Mouse (Mus musculus) midbrain, embryonic 11.5 days (tissue): Measurements from ENCODE around the gene Izumo1r. TPM values are rescaled to one million over a fixed set of nuclear protein-coding genes. Genes with fewer than 3 reads are reported as not detected.

Experiments
- ATAC-seq: fragments of 200-750 bp; cut with Nextera tagmentation; 2 replicates; pipeline ENCODE4 v1.8.0; 2017; ENCODE audit warnings: moderate TSS enrichment, moderate library complexity; ENCODE audit not compliant: low FRiP score
- DNase-seq: peaks from one replicate; pipeline ENCODE4 v3.0.0; 2015; ENCODE audit warnings: low spot score; ENCODE audit errors: missing footprints
- H3K27ac ChIP-seq: fragments of 300-500 bp; sonication (generic); 2 replicates; pipeline ENCODE4 v1.5.1; 2014; ENCODE audit warnings: low read depth, low read length
- H3K27me3 ChIP-seq: fragments of 300-500 bp; sonication (generic); 2 replicates; pipeline ENCODE4 v1.6.1; 2014; ENCODE audit warnings: mild to moderate bottlenecking, low read length, moderate library complexity, mixed read lengths; ENCODE audit not compliant: control insufficient read depth, insufficient read depth
- H3K36me3 ChIP-seq: fragments of 300-500 bp; sonication (generic); 2 replicates; pipeline ENCODE4 v1.6.1; 2014; ENCODE audit warnings: mild to moderate bottlenecking, low read length, moderate library complexity, mixed read lengths; ENCODE audit not compliant: control insufficient read depth, insufficient read depth
- H3K4me1 ChIP-seq: fragments of 300-500 bp; sonication (generic); 2 replicates; pipeline ENCODE4 v1.6.1; 2014; ENCODE audit warnings: low read length; ENCODE audit not compliant: control insufficient read depth, insufficient read depth
- H3K4me2 ChIP-seq: fragments of 300-500 bp; sonication (generic); 2 replicates; pipeline ENCODE4 v1.6.1; 2014; ENCODE audit warnings: mild to moderate bottlenecking, moderate library complexity
- H3K4me3 ChIP-seq: fragments of 300-500 bp; sonication (generic); 2 replicates; pipeline ENCODE4 v1.5.1; 2014; ENCODE audit warnings: low read depth, low read length
- H3K9ac ChIP-seq: fragments of 300-500 bp; sonication (generic); 2 replicates; pipeline ENCODE4 v1.6.1; 2014; ENCODE audit warnings: low read length
- H3K9me3 ChIP-seq: fragments of 300-500 bp; sonication (generic); 2 replicates; pipeline ENCODE4 v1.6.1; 2016; ENCODE audit warnings: low read length; ENCODE audit not compliant: control insufficient read depth
- WGBS: fragments of 180-500 bp; shearing (Covaris S2); extraction: QIAGEN DNeasy Blood & Tissue Kit; methylation state at CpG from one replicate; pipeline ENCODE4 v1.1.7; 2014; 5-methylcytosine and 5-hydroxymethylcytosine counted together
- polyA plus RNA-seq: library from polyadenylated mRNA; unstranded; fragments of >200 nt; fragmentation: Nextera tagmentation; extraction: Ambion mirVana; gene quantifications from 2 replicates; pipeline ENCODE4 v1.2.1, GENCODE M21; 2014

Izumo1r gene
- polyA plus RNA-seq, 1 experiment from 2014 or later = not detected

DNA sequence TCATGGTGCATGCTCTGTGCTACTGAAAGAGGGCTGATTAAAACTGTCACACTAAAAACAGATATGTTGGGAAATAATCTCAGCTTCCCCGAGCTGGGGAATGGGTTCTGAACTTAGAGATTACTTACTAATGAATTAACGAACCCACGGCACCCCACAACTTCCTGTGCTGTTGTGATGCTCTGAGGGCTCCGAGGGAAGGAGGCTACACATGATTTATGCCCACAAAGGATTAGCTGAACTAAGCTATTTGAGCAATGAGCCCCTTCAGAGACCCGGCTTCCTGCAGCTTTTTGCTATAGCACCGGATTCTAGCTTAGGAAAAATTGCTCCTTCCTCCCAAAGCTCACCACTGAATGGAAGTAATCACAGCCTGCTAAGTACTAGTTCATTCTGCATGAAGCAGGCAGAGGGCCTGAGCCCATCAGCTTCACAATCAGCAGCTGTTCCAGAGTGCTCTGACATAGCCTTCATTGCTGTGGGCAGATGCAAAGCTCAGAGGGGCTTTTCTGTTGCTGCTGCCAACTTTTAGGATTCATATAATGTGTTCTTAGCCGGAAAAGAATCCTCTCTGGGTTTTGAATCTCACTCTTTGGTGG, 8.4 kb downstream of the Izumo1r start:
- Histone ChIP-seq H3K4me1 (no peaks in the 10 kb centered on the region), H3K27ac (no peak overlapping the region), H3K9ac (no peak overlapping the region), H3K4me3 (no peak overlapping the region), H3K9me3 (no peaks in the 10 kb centered on the region), H3K4me2 (no peak overlapping the region), H3K36me3 (no peaks in the 10 kb centered on the region), H3K27me3 (no peaks in the 10 kb centered on the region)
- 75% methylated on average over 7 of the region's 7 CpGs for WGBS
- ATAC-seq (no peak), DNase-seq (no peak)

GRCm38 (mm10) chr9:14894628-14895027, 9.1 kb downstream of the Izumo1r start:
- WGBS = 80% methylated on average over 3 of the region's 3 CpGs
- Histone ChIP-seq H3K4me3 (no peak overlapping the region), H3K9me3 (no peaks in the 10 kb centered on the region), H3K4me1 (no peaks in the 10 kb centered on the region), H3K27ac (no peak overlapping the region), H3K27me3 (no peaks in the 10 kb centered on the region), H3K36me3 (no peaks in the 10 kb centered on the region), H3K4me2 (no peak overlapping the region), H3K9ac (no peak overlapping the region)
- ATAC-seq (no peak), DNase-seq (no peak)

- H3K27ac ChIP-seq = no peak overlapping the region
- ATAC-seq (no peak), DNase-seq (no peak)
- H3K9ac ChIP-seq = no peak overlapping the region
- H3K4me1 ChIP-seq = no peaks in the 10 kb centered on the region
- H3K4me3 ChIP-seq = no peak overlapping the region
- H3K9me3 ChIP-seq = no peaks in the 10 kb centered on the region
- H3K36me3 ChIP-seq = no peaks in the 10 kb centered on the region
- no peaks in the 10 kb centered on the region for H3K27me3 ChIP-seq
- H3K4me2 ChIP-seq = no peak overlapping the region
- WGBS = 88% methylated on average over 9 of the region's 9 CpGs
These were observed 10.4 kb downstream of the Izumo1r start for GRCm38 (mm10) chr9:14893388-14893787.

DNA sequence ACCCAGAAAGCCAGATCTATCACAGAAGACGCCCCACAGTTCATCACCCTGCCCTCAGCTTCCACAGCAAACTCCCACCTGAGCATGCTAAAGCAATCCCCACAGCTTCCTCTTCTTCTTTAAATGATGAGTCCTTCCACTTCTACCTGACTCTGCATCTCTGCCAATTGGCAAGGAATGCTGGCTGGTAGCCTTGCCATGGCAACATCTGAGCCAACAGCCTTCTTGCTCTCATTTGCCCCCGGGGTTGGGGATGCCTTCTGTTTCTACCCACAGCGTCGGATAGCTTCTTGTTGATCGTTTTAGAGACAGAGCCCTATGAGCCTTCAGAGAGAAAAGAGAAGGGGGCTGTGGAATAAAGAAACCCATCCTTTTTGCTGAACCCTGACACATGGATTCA, 11.9 kb downstream of the Izumo1r start:
- Histone ChIP-seq H3K27me3 (no peaks in the 10 kb centered on the region), H3K9me3 (no peaks in the 10 kb centered on the region), H3K4me1 (no peaks in the 10 kb centered on the region), H3K36me3 (no peaks in the 10 kb centered on the region), H3K4me2 (no peak overlapping the region), H3K4me3 (no peak overlapping the region), H3K9ac (no peak overlapping the region), H3K27ac (no peak overlapping the region)
- WGBS = 87% methylated on average over 5 of the region's 5 CpGs
- DNase-seq (no peak), ATAC-seq (no peak)

- Histone ChIP-seq H3K9ac (no peak overlapping the region), H3K4me3 (no peak overlapping the region), H3K4me2 (no peak overlapping the region), H3K27ac (no peak overlapping the region), H3K9me3 (no peaks in the 10 kb centered on the region), H3K27me3 (no peaks in the 10 kb centered on the region), H3K4me1 (no peaks in the 10 kb centered on the region), H3K36me3 (no peaks in the 10 kb centered on the region)
- no peak for ATAC-seq
- WGBS = 69% methylated on average over 3 of the region's 3 CpGs
- DNase-seq = no peak
These were observed 13.1 kb downstream of the Izumo1r start for GRCm38 (mm10) chr9:14890699-14891098.

DNA sequence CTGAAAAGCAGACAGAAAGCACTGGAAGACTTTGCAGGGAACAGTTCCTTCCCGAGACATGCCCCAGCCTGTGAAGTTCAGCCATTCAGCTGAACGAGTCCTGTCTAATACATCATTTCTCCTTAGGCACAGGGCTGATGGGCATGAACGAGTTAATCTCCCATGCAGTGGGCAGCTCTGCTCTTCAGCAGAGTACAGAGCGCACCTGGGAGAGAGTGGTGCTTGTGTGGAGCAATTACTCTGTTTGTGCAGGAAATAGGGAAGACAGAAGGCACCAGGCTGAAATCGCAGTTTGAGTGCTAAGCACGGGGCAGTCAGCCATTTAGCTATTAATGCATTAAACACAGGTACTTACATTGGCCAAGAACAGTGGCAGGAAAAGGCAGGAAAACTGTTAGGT, 15.1 kb downstream of the Izumo1r start:
- WGBS = 83% methylated on average over 6 of the region's 6 CpGs
- H3K4me2 ChIP-seq = no peak overlapping the region
- DNase-seq (no peak), ATAC-seq (no peak)
- no peaks in the 10 kb centered on the region for H3K36me3 ChIP-seq
- no peaks in the 10 kb centered on the region for H3K27me3 ChIP-seq
- H3K27ac ChIP-seq = no peak overlapping the region
- H3K9me3 ChIP-seq = no peaks in the 10 kb centered on the region
- no peaks in the 10 kb centered on the region for H3K4me1 ChIP-seq
- no peak overlapping the region for H3K4me3 ChIP-seq
- no peak overlapping the region for H3K9ac ChIP-seq

- no peak for ATAC-seq
- Histone ChIP-seq H3K4me2 (no peak overlapping the region), H3K36me3 (no peaks in the 10 kb centered on the region), H3K27ac (no peak overlapping the region), H3K9ac (no peak overlapping the region), H3K4me3 (no peak overlapping the region), H3K9me3 (no peaks in the 10 kb centered on the region), H3K27me3 (no peaks in the 10 kb centered on the region), H3K4me1 (no peaks in the 10 kb centered on the region)
- WGBS = 86% methylated on average over 6 of the region's 6 CpGs
- DNase-seq = no peak
These were observed 15.9 kb downstream of the Izumo1r start for GRCm38 (mm10) chr9:14887787-14888382.

- Histone ChIP-seq H3K27me3 (no peaks in the 10 kb centered on the region), H3K4me3 (no peak overlapping the region), H3K4me2 (no peak overlapping the region), H3K27ac (no peak overlapping the region), H3K9ac (no peak overlapping the region), H3K36me3 (no peaks in the 10 kb centered on the region), H3K4me1 (no peaks in the 10 kb centered on the region), H3K9me3 (no peaks in the 10 kb centered on the region)
- 92% methylated on average over 1 of the region's 1 CpGs for WGBS
- DNase-seq (no peak), ATAC-seq (no peak)
These were observed 17.8 kb downstream of the Izumo1r start for GRCm38 (mm10) chr9:14885954-14886353.

- no peaks in the 10 kb centered on the region for H3K9me3 ChIP-seq
- no peak overlapping the region for H3K4me3 ChIP-seq
- no peaks in the 10 kb centered on the region for H3K36me3 ChIP-seq
- ATAC-seq (no peak), DNase-seq (no peak)
- no peaks in the 10 kb centered on the region for H3K27me3 ChIP-seq
- no peak overlapping the region for H3K9ac ChIP-seq
- no peak overlapping the region for H3K27ac ChIP-seq
- no peak overlapping the region for H3K4me2 ChIP-seq
- no peaks in the 10 kb centered on the region for H3K4me1 ChIP-seq
These were observed 18.6 kb downstream of the Izumo1r start for GRCm38 (mm10) chr9:14885151-14885550.
